Mouse (Mus musculus) liver, adult 2 months (tissue): ENCODE data around the gene Pdlim7.

Source experiments
- CTCF ChIP-seq: fragments of 200-500 bp; IDR thresholded peaks from 2 replicates; pipeline ENCODE4 v1.5.1; 2011; ENCODE audit warnings: low read depth, low read length, control low read depth
- POLR2A ChIP-seq: fragments of 200-500 bp; IDR thresholded peaks from 2 replicates; pipeline ENCODE4 v1.6.1; 2011; ENCODE audit warnings: low read length, control low read depth; ENCODE audit not compliant: insufficient read depth; ENCODE audit errors: extremely low read depth

- TF ChIP-seq CTCF (no peak), POLR2A (no peak)
These were observed 2.6 kb downstream of the Pdlim7 start for GRCm38 (mm10) chr13:55510668-55511491.
